Mouse (Mus musculus) intestine, embryonic 14.5 days (tissue): Measurements from ENCODE around the gene Drd2. TPM values are rescaled to one million over a fixed set of nuclear protein-coding genes. Genes with fewer than 3 reads are reported as not detected.

Source experiments
- polyA plus RNA-seq: library from polyadenylated mRNA; unstranded; fragments of >200 nt; fragmentation: Nextera tagmentation; extraction: Ambion mirVana; gene quantifications from 2 replicates; pipeline ENCODE4 v1.2.1, GENCODE M21; 2014

Drd2 gene
- polyA plus RNA-seq, 1 experiment from 2014 or later, result 0.20 TPM

Other genes with a start within 250 kb of the Drd2 start
- not detected in 2 replicates for gene Gm4894, start 90.1 kb upstream of the Drd2 start, polyA plus RNA-seq
- gene Ankk1, start 86.4 kb downstream of the Drd2 start, polyA plus RNA-seq, result not detected in 2 replicates
- 0.97 and 1.1 TPM in 2 replicates for gene Ttc12, start 145.6 kb downstream of the Drd2 start, polyA plus RNA-seq